Mouse (Mus musculus) spleen, postnatal 10 days (tissue): ENCODE data around the gene Ube2cbp.

Experiments
- DNase-seq, 2 experiments: peaks; one replicate each; pipeline ENCODE4 v3.0.0; 2021 to 2022; ENCODE audit warnings: low spot score in 2 of 2

Ube2cbp gene

DNA sequence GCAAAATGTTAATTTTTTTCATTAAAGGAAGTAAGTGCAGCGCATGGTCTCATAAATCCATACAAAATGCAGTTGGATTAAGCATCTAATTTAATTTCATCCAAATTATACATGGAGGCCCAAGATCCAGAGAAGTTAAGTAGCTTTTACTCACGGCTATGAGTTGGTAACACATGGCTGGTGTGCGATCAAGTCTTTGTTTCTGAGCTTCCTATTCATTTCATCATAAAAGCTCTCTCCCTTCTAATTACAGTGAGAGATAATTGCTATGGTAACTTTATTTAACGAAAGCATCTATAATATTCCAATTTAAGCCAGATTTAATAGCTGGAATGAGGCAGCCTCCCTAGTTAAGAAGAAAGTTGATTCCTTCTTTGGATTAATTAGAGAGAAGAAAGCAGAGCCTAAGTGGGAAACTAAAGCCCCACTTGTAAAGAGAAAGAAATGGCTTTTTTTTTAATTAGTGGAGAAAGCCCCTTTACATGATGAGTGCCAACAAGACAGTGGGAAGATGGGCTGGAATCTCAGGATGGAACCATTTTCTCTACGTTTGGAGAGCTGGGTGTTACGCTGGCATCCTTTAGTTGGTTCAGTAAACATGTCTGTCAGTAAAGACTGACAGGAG is 145.1 kb downstream of the Ube2cbp start:
- DNase-seq = no peak

DNA sequence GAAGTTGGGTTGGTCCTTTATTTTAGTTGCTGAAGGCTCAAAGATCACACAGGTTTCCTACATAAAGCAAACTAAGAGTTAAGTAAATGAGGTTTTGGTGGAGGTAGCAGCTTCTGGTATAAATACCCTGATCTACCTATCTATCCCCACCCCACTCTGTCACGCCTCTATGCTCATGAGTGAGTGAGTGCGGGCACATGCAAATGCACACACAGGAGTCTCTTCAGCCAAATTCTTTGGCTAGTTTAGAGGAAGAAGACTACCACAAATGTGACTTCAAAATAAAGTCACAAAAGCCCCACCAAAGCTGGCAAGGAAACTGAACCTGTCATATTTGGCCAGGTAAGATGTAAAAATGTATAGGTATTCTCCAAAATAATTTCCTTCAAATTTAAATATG is 149.1 kb downstream of the Ube2cbp start:
- DNase-seq = no peak

DNA sequence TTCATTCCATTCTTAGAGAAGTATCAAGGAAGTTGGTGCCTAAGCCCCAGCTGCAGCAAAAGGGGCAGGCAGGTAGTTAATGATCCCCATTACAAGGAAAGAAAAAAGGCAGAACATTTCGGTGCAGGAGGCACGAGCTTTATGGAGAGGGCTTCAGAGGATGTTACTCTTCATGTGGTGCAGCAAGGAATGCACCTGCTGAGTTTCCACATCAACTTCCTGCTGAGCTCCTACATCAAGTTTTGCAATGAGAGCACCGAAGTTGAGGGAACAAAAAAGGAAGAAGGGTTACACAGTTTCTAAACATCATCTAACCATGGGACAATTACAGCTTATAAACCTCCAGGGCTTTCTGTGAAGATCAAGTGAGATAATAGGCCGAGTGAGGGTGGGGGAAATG is 156.1 kb downstream of the Ube2cbp start:
- no peak for DNase-seq

DNA sequence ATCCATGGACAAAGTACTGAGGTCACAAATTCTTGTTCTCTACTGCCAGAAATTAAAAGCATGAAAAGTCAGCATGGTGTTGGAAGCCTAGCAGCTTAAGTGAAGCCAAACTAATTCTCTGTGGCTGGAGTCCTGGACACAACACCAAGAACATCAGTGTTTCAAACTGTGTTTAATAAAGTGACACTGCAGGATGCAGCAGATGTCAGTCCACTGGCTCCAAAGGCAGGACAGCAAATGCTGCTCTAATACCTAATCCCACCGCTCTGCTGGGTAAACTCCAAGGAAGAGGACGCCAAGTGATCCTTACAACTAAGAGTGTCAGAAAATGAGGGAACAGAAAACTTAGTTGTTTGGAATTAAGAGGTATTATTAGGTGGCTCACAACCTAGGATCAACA is 158.2 kb downstream of the Ube2cbp start:
- DNase-seq = no peak

DNA sequence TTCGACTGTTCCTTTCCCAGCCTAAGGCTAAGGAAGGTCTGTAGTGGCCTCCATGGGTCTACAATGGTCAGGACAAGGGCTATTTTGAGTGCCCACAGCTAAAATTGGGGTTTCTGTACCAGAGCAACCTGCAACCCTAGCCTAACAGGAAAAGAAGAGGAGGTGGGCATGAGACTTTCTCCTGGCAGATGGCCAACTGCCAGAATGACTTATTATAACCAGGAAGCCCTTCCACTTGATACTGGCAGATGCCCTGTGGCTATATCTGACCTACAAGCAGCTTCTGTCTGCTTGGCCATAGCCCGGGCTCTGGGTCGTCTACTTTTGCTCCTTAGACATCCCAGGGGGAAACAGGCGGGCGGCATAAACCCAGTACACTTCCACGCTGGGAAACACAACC is 163.3 kb downstream of the Ube2cbp start:
- no peak for DNase-seq

DNA sequence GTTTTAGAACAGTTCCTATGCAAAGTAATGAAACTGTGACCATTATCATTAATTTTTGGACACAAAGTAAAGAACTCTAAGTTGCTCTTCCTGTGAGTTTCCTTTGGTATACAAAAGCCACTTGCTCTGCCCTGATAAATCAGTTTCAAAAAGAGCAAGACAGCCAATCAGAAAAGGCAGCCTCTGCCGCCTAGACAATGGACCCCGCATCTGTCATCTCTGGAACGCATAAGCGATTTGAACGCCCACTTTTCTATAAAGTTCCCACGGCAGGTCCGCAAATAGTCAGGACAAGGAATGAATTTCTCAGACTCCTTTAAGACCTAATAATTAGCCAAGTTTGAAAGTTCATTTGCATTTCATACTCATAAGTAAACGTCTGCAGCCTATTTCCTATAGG is 166.2 kb downstream of the Ube2cbp start:
- no peak for DNase-seq

DNA sequence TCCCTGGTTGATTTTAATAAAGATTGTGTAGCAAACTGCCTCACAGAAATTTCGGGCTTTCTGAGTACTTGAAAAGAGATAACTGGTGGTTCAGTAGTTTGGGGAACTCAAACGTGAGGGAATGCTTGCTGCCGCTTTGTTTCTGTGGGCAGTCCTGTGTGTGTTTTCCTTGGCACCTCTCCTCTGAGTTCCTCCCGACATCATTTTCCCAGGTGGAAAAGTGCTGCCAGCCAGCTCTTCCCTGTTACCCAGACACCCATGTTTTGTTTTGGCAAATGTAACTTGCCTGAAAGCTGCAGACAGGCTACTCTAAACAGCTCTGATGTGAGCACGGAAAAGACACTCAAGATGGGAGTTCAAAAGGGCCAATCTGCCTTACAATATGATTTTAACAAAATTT is 166.6 kb downstream of the Ube2cbp start:
- DNase-seq = no peak

DNA sequence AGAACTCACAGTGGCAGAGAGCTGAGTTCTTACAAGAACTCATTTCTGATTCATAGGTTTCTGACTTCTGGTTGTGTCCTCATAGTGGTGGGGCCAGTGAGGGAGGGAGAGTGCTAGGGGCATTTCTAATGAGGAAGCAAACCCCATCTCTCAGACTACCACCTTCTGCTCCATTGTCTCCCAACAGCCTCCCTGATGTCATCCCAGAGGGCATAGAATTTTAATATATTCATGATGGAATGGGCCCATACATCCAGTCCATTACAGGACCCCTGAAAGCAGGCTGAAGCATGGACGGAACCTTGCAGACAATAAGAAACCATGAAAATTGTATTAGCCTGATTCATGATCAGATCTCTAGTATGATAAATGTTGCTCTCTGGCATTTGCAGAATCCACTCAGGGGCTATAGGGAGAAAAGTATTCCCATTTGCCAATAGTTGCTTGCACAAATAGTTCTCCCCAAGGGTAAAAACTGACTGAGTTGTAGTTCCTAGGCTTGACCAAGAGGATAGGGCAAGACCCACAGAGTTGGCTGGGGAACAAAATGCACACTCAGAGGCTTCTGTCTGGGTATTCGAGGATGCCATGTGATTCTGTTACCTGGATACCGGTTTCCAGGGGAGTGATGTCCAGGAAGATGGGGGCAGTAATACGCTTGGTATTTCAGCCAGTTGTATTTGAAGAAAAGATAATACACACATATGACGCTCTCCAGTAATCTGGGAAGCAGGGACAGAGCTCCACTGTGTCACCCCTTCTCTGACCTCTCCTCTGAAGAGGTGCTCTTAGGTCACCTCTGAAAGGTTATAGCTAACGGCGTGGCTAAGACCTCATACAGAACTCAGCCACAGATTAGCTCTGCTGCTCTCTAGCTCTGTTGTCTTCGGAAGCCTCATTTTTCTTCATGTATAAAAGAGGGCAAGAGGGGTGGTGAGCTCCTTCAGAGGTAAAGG is 167.8 kb downstream of the Ube2cbp start:
- no peak for DNase-seq

DNA sequence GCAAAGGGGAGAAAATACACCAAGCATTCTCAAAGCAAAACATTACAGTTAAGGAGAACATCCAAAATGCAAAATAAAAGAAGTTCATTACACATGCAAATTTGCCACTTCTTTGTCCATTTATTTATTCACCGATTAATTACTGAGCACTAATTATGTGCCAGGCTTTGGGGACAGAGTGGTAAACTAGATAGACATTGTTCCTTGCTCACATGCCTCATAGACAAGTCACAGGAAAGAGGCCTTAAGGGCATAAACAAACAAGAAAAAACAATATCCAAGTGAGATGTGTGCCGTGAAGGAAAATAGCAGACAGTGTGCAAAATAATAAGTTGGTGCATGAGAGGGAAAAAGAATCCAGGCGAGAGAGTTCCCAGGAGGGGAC is 177.2 kb downstream of the Ube2cbp start:
- no peak for DNase-seq

DNA sequence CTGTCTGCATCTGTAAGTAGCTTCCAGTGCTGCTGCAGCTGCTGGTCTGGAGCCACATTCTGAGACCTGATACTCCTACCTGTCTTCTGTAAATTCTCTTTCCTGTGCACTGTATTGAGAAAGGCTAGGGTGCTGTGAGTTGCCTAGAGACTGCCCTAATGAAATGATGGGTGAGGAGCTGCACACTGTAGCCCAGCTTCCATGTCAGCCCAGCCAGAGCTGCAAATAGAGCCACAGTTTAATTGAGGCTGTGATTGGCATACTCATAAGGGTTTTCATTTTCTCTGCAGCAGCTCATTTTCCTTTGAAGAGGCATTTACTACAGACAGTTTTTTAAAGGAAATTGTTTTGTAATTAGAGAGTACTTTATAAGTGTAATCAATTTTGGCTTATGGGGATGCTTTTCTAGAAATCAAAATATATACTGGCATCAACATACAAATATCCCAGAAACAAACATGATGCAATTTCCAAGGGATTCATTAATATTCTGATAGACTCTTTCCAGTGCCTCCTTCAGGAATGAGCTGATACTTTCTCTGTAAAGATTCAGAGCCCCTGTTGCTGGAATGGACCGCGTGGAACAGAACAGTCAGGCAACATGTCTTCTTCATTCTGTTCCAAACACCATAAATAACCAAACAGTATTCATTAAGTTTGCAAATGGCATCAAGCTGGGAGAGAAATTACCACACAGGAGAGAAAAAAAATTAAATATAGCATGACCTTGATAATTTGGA is 177.8 kb downstream of the Ube2cbp start:
- DNase-seq = no peak

DNA sequence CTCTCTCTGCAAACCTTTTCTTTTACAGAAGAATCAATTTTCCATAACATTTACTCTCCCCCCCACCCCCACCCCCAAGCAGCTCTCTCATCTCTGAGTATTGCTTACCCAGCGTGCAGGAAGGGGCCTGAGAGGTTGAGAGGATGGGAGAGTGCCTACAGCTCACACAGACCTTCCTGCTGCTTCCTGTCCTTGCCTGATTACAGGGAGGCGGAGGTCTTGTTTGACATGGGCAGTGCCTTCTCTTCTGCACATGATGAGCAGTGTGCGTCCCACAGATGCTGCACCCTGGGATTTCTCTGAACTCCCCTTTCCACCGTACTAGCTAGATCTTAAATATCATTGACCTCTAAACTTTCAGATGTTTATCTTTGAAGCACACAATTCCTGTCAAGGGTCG is 182.2 kb downstream of the Ube2cbp start:
- no peak for DNase-seq

DNA sequence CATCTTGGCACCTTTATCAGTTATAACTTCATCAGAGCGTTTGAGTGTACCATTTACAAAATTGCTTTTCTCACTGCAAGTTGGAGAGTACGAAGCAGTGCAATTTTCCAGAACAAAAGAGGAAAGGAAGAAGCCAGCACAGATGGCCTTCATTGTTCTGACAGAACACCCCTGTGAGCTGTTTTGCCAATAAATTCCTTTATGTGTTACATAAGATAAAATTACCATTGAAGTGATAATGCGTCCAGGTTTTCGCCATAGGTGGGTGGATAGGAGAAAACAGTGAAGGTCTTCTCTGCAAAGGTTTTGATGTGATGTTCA is 183.6 kb downstream of the Ube2cbp start:
- no peak for DNase-seq

DNA sequence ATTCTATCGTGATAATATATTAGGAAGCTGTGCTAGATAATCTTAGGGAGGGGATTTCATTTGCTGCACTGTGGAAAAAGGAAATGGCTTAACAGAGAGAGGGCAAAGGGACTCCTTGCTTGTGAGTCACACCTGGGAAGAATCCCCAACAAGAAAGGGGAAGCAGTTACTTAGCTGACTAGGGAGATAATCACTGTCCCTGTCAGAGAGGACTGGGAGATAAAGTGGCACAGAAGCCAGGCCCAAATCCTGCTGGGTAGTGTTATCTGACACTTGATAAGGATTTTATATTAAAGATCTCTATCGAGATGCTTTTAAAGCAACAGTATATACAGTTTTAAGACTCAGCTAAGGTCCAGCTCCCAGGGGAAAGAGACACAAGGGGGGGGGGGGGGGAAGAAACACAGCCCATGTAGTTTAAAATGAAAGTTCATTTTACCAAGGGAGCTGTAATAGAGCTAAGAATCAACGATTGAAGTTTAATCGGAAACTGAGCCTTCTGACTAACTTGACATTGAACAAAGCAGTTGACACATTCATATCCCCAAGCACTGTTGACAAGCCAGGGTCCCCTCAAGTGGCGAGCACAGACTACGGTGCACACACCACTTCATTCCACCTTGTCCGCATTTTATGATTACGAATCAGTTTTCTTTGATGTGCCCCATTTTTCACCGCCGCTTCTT is 184.1 kb downstream of the Ube2cbp start:
- no peak for DNase-seq

DNA sequence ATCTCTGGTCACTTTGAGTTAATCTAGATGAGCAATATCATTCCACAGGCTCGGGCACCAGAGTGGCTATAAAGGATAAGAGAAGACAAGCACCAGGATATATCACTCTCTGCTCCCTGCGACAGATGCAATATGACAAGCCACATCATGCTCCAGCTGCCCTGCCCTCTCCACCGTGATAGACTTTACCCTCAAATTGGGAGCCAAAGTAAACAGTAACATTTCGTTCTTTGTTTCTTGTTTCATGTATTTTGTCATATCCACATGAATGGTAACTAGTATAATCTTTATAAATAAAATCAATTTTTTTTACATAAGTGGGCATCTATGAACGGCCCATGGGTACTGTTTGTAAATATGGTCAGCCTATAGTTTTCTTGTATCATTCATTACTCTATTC is 195.2 kb downstream of the Ube2cbp start:
- DNase-seq = no peak

DNA sequence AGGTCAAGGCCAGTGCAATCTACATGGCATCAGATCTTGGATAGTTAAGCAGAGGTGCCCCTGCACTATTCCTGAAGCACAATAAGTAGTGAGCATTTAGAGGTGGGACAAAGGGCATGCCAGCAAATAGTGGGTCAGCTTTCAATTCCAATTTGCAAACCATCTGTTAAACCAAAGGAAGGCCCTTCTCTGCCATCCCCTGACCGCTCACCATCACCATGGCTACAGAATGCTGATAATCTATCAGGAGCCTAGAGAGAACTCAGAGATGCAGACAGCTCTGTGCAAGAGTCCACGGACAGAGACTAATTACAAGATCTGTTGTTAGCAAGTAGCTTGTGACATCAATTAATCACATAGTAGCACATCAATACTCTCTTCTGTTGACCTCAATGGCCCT is 198.1 kb downstream of the Ube2cbp start:
- no peak for DNase-seq
